Mouse (Mus musculus): ENCODE measurements around the gene Gpr25. TPM values are rescaled to one million over a fixed set of nuclear protein-coding genes. Genes with fewer than 3 reads are reported as not detected.

The Gpr25 gene
- polyA plus RNA-seq (2017; shearing (Covaris generic)): not detected

GRCm38 (mm10) chr1:136260635-136261238 lies at the start of gene Gpr25:
Gene Gpr25, minus strand, starts transcription at chr1:136260873.

GRCm38 (mm10) chr1:136233892-136234594 lies 26.6 kb downstream of the Gpr25 start, which contains the start of gene Inava:
Gene Inava, minus strand, starts transcription at chr1:136234264.

GRCm38 (mm10) chr1:136212803-136213202 lies 47.9 kb downstream of the Gpr25 start, which contains the start of gene Mroh3:
Gene Mroh3, minus strand, starts transcription at chr1:136212828.

Other genes starting within 250 kb of the Gpr25 start
- not detected for gene Ascl5, start 210.1 kb downstream of the Gpr25 start, polyA plus RNA-seq (2017; shearing (Covaris generic))
- gene Cacna1s, start 208.1 kb downstream of the Gpr25 start, polyA plus RNA-seq (2017; shearing (Covaris generic)): 3.3 TPM
- gene Kif21b, start 129.5 kb downstream of the Gpr25 start, polyA plus RNA-seq (2017; shearing (Covaris generic)): 40.3 TPM
- not detected for gene Mroh3, start 48.0 kb downstream of the Gpr25 start, polyA plus RNA-seq (2017; shearing (Covaris generic))
- not detected for gene Inava, start 26.6 kb downstream of the Gpr25 start, polyA plus RNA-seq (2017; shearing (Covaris generic))
- 2.4 TPM for gene Camsap2, start 85.2 kb upstream of the Gpr25 start, polyA plus RNA-seq (2017; shearing (Covaris generic))
- 19.3 TPM for gene Ddx59, start 154.4 kb upstream of the Gpr25 start, polyA plus RNA-seq (2017; shearing (Covaris generic))
- gene Kif14, start 205.5 kb upstream of the Gpr25 start, polyA plus RNA-seq (2017; shearing (Covaris generic)): 0.55 TPM

Measured in CD4-positive, CD25-positive, alpha-beta regulatory T cell, adult 9 weeks (primary cell).